Mouse (Mus musculus) C2C12 (cell line): Measurements from ENCODE around the gene Cltc. TPM values are rescaled to one million over a fixed set of nuclear protein-coding genes. Genes with fewer than 3 reads are reported as not detected.

ENCODE experiments used
- H3K27me3 ChIP-seq: one replicate; pipeline ENCODE4 v1.6.1; 2011; ENCODE audit not compliant: control insufficient read depth, insufficient read depth, insufficient read length
- H3K36me3 ChIP-seq: one replicate; pipeline ENCODE4 v1.6.1; 2011; ENCODE audit not compliant: control insufficient read depth, insufficient read depth
- H3K4me3 ChIP-seq: one replicate; pipeline ENCODE4 v1.5.1; 2011; ENCODE audit warnings: mild to moderate bottlenecking, control low read depth; ENCODE audit not compliant: poor library complexity, insufficient read depth, severe bottlenecking
- H3K79me2 ChIP-seq: one replicate; pipeline ENCODE4 v1.6.1; 2011; ENCODE audit not compliant: control insufficient read depth, insufficient read depth
- H3K79me3 ChIP-seq: one replicate; pipeline ENCODE4 v1.6.1; 2011; ENCODE audit warnings: low read depth, control low read depth
- H3ac ChIP-seq: one replicate; pipeline ENCODE3; 2011; ENCODE audit warnings: low read depth; ENCODE audit not compliant: control insufficient read depth, insufficient read length
- CEBPB ChIP-seq: IDR thresholded peaks from one replicate; pipeline ENCODE4 v1.6.1; 2011; ENCODE audit warnings: low read depth, mild to moderate bottlenecking, control low read depth, moderate library complexity
- CTCF ChIP-seq: IDR thresholded peaks from one replicate; pipeline ENCODE4 v1.5.1; 2011; ENCODE audit not compliant: control insufficient read depth, insufficient read depth, insufficient read length
- FOSL1 ChIP-seq: IDR thresholded peaks from one replicate; pipeline ENCODE4 v1.8.0; 2011; ENCODE audit warnings: mild to moderate bottlenecking, low read length; ENCODE audit not compliant: poor library complexity, insufficient read depth, severe bottlenecking
- MAX ChIP-seq: IDR thresholded peaks from one replicate; pipeline ENCODE4 v1.6.1; 2011; ENCODE audit warnings: mild to moderate bottlenecking, control low read depth
- MYOD1 ChIP-seq: IDR thresholded peaks from one replicate; pipeline ENCODE4 v1.6.1; 2011; ENCODE audit warnings: low read depth; ENCODE audit not compliant: control insufficient read depth, insufficient read length
- MYOG ChIP-seq: IDR thresholded peaks from one replicate; pipeline ENCODE4 v1.6.1; 2011; ENCODE audit not compliant: control insufficient read depth, insufficient read length; ENCODE audit errors: extremely low read depth
- USF1 ChIP-seq: IDR thresholded peaks from one replicate; pipeline ENCODE4 v1.6.1; 2011; ENCODE audit warnings: low read depth, mild to moderate bottlenecking, control low read depth, moderate library complexity
- polyA plus RNA-seq: library from polyadenylated mRNA; unstranded; fragments of >200 nt; fragmentation: generic; extraction: Trizol; gene quantifications from one replicate; pipeline ENCODE4 v1.2.1, GENCODE M21; 2012; ENCODE audit warnings: missing spikeins

Cltc gene
- polyA plus RNA-seq, 1 experiment: 65.1 TPM

- Histone ChIP-seq H3K4me3 (no peak overlapping the region), H3K27me3 (no peaks in the 10 kb centered on the region), H3K79me3 (peaks cover 49% of the 10 kb centered on the region), H3K79me2 (peaks cover 94% of the 10 kb centered on the region), H3K36me3 (peaks cover 13% of the 10 kb centered on the region), H3ac (no peak overlapping the region)
- no peak for TF ChIP-seq MYOD1
- no peak for TF ChIP-seq CEBPB
- TF ChIP-seq CTCF: no peak
- TF ChIP-seq MYOG: no peak
- TF ChIP-seq FOSL1: no peak
- TF ChIP-seq USF1: no peak
- no peak for TF ChIP-seq MAX
These were observed 81.8 kb downstream of the Cltc start for GRCm38 (mm10) chr11:86675520-86675919.

DNA sequence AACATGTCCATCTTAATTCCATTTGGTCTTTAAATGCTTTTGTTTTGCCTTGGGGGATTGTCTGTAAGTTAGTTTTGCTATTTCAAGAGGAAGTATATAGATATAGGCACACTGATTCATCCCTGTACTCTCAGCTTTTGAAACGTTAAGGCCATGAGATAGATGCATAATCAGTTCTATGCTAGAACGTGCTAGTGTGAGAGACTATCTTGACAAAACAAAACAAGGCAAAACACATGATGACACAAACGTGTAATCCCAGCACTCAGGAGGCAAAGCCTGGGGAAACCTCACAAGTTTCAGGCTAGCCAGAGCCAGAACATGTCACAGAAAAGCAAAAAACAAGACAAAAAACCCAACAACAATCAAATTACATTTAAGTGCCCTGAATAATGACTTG, 84.6 kb downstream of the Cltc start:
- TF ChIP-seq MYOG (no peak), USF1 (no peak), MAX (no peak), MYOD1 (no peak), CEBPB (no peak)

DNA sequence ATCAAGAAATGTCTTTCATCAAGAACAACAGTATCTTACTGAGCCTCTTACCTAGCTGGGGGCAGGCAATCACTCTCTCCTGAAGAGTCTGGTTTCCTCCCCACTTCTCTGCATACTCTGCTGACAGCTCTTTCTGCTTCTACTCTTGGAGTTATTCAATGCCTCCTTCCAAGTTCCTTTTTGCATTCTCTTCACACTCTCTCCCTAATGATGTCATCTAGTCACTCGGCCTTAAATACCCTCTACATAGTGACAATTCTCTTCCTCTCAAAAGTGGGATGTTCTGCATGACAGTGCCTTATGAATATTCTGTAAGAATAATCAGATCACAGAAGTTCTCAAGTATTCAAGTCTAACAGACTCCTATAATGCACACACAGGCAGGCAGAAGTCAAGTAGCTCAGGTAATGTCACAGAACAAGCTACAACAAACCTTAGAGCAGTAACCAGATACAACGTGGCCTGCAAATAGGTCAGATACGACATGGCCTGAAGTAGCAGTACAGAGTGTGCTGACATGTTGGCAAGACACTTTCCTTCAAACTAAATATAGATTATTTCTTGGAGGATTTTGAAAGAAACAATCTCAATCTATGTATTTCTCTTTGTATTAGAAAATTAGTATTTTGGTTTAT, 86.2 kb downstream of the Cltc start:
- H3K36me3 ChIP-seq: peaks cover 3% of the 10 kb centered on the region
- peaks cover 93% of the 10 kb centered on the region for H3K79me2 ChIP-seq
- TF ChIP-seq MYOD1 (no peak), USF1 (no peak), FOSL1 (no peak), MYOG (no peak), CTCF (no peak), MAX (no peak), CEBPB (no peak)
- H3K27me3 ChIP-seq: no peaks in the 10 kb centered on the region
- H3K79me3 ChIP-seq: peaks cover 30% of the 10 kb centered on the region
- no peak overlapping the region for H3K4me3 ChIP-seq
- H3ac ChIP-seq: no peak overlapping the region

More for the DNA sequence above, 84.6 kb downstream of the Cltc start:
- Histone ChIP-seq H3K79me3 (peaks cover 33% of the 10 kb centered on the region), H3ac (no peak overlapping the region), H3K36me3 (peaks cover 8% of the 10 kb centered on the region), H3K27me3 (no peaks in the 10 kb centered on the region), H3K79me2 (peaks cover 95% of the 10 kb centered on the region), H3K4me3 (no peak overlapping the region)

DNA sequence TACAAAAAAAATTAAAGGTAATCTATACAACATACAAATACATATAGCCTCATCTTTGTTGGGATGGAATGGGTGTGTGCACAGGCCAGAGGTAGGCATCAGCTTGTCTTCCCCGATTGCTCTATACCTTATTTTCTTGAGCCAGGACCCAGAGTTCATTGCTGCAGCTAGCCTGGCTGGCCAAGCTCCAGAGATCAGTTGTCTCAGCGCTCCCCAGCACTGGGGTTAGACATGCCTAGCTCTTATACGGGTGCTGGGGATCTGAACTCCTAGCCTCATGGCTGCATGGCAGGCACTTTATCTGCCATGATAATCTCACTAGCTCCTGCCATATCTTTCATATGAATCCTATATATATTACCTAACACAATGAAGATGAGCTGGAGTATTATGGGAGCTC, 89.2 kb downstream of the Cltc start:
- peaks cover 16% of the 10 kb centered on the region for H3K36me3 ChIP-seq
- H3K4me3 ChIP-seq: no peak overlapping the region
- no peak overlapping the region for H3ac ChIP-seq
- H3K79me2 ChIP-seq: peaks cover 63% of the 10 kb centered on the region
- peaks cover 21% of the 10 kb centered on the region for H3K79me3 ChIP-seq
- no peaks in the 10 kb centered on the region for H3K27me3 ChIP-seq
- no peak for TF ChIP-seq CEBPB
- TF ChIP-seq FOSL1: no peak
- TF ChIP-seq CTCF: no peak
- no peak for TF ChIP-seq MAX
- no peak for TF ChIP-seq MYOD1
- no peak for TF ChIP-seq MYOG
- no peak for TF ChIP-seq USF1

GRCm38 (mm10) chr11:86667553-86667952, 89.8 kb downstream of the Cltc start:
- no peak overlapping the region for H3K4me3 ChIP-seq
- no peak overlapping the region for H3ac ChIP-seq
- peaks cover 57% of the 10 kb centered on the region for H3K79me2 ChIP-seq
- peaks cover 18% of the 10 kb centered on the region for H3K79me3 ChIP-seq
- H3K36me3 ChIP-seq: peaks cover 16% of the 10 kb centered on the region
- TF ChIP-seq CTCF (no peak), USF1 (no peak), MYOD1 (no peak), FOSL1 (no peak), MAX (no peak), CEBPB (no peak), MYOG (no peak)
- H3K27me3 ChIP-seq: no peaks in the 10 kb centered on the region

DNA sequence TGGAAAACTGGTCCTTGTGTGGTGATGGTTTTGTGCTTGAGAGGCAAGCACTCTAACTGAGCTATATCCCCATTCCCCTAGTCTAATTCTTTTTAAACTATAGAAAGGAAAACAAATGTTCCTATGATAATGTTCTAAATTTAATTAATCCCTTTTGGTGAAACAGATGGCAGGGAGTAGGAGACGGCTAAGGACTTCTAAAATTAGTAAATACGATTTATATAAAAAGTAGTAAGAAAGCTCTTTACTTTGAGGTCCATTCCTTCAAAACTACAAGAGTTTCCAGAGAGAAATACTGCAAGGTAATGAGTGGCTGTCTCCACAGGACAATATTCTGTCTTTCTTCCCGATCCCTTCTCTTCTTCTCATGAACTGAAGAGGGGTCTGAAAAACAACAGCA, 93.0 kb downstream of the Cltc start:
- peaks cover 32% of the 10 kb centered on the region for H3K36me3 ChIP-seq
- peaks cover 8% of the 10 kb centered on the region for H3K79me3 ChIP-seq
- H3K27me3 ChIP-seq: no peaks in the 10 kb centered on the region
- peaks cover 28% of the 10 kb centered on the region for H3K79me2 ChIP-seq
- H3K4me3 ChIP-seq: no peak overlapping the region
- TF ChIP-seq USF1: no peak
- TF ChIP-seq CEBPB: no peak
- no peak for TF ChIP-seq MYOD1
- no peak for TF ChIP-seq FOSL1
- no peak for TF ChIP-seq MAX
- TF ChIP-seq MYOG: no peak
- TF ChIP-seq CTCF: no peak
- no peak overlapping the region for H3ac ChIP-seq
